Mouse (Mus musculus) cerebellum, adult 18-20 months (tissue): ENCODE measurements around the gene Il1a.

Source experiments
- DNase-seq, 2 experiments: peaks; one replicate each; pipeline ENCODE4 v3.0.0; 2021

The Il1a gene

DNA sequence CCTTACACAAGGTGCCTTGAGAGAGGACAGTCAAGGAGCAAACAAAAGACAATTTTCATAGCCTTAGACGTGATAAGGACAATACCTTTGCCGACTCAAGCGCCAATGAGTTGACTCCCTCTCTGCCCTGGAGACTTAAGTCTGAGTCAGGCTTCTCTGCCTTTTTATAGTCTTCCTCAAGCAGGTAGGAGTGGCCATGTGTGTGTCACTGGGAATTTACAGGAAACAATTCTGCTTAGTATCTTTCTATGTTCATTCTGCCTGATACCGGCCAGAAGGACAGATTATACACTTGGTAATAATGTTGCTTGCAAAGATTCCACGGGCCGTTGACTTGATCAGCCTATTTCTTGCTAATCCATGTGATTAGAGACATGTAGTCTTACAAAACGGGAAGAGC, at the start of gene Il1a:
TSS of gene Il1a (minus strand) at position 137 of the 400 bp plus-strand sequence.
- no peak for DNase-seq

DNA sequence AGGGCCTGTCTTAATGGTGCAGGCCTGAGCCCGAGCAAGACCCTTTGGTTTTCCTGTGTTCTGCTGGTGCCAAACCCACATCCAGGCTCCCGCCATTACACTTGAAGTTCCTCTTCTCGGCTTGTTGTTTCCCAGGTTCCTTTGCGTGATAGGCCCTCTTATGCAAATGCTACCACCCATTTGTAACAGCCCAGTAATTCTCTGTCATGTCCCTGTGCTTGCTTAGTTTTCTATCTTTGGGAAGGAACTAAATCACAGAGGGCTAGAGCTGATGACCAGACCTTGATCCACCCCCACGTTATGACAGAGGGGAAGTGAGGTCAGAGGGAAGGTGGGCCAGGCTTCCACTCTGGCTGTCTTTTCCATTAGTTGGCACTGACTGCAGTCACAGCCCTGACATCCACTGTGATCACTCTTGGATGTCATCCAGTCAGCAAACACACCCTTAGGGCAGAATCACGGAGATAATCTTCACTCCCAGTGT, 28.4 kb upstream of the Il1a start:
- DNase-seq, result no peak

DNA sequence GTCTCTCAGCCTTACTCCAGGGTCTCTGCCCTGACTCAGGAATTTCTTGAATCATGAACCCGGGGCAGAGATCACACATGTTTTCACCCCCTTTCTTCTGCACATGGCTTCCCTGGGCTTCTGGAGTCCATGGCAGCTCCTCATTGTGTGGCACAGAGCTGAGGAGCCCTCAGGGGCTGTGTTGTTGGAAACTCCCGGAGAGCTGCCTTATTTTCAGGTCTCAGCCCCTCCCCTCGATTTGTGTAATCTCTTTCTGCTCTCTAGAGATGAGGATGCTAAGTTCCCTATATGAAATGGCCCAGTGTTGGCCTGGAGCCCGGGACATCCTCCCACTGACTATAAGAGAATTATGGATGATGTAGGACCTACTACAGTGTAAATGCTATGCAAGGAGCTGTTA, 23.7 kb upstream of the Il1a start:
- DNase-seq, result no peak

DNA sequence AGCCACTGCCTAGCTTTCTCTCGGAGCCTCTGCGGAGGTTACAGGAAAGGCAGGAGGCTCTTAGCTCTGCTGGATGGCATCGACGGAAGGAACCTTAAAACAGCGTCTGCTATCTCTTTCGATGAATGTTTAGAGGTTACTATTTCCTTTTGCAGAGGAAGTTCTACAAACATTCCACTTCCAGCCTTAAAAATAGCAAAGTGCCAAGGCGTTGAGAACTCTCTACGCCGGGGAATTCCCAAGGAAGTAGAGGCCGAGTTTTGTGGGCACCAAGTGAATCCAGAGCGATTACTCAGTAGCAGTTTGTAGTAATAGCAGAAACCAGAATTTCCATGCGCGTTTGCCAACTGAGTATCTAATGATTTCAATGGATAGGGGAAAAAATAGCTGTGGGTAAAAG, 20.8 kb upstream of the Il1a start:
- no peak for DNase-seq

DNA sequence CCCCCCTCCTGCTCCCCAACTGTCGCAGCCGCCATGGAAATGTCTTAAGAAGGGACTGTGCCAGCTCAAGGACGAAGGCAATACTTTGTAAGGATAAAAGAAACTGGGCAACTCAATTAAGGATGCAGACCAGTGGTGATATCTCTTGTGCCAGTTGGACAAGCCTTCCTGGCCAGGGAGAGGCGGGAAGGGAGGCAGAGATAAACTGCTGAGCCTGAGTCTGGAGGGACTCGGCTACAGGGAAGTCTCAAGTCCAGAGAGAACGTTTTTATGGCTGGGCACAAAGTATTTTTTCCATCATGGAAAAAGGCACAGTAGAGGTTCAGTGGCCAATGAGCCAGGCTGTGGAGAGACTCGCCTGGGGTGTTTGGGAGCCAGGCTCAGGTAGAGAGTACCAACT, 20.3 kb upstream of the Il1a start:
- DNase-seq, result no peak

DNA sequence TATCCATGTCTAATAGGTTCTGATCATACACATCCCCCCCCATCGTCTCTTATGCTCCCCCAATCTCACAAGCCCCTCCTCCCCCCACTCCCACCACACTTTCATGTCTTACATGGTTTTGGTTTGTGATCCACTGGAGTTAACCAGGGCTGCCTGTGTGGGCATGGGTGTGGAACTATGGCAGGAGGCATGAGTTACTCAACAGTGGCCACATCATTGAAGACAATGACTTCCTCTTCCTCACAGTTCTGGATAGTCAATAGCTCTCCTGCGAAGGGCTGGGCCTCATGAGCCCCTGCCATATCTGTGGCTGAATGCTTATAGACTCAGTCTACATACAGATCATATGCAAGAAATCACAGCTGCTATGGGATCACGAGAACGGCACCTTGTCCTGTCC, 18.5 kb upstream of the Il1a start:
- DNase-seq, result no peak

DNA sequence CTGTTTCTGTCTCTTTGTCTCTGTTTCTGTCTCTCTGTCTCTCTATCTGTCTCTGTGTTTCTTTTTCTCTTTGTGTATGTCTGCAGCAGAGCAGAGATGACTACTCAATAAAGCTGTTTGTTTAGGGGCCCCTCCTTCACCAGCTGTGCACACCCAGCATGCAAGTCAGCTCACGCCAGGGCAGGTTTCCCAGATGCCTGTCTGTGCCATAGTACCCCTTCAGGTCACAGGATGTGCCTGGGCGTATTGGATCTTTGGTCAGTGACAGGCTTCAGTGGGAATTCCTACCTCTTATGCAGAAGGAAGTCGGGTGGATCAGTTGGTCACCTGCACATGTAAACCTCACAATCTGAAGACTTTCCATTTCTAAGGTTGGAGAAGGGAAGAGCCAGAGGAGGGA, 14.4 kb upstream of the Il1a start:
- DNase-seq, result no peak

DNA sequence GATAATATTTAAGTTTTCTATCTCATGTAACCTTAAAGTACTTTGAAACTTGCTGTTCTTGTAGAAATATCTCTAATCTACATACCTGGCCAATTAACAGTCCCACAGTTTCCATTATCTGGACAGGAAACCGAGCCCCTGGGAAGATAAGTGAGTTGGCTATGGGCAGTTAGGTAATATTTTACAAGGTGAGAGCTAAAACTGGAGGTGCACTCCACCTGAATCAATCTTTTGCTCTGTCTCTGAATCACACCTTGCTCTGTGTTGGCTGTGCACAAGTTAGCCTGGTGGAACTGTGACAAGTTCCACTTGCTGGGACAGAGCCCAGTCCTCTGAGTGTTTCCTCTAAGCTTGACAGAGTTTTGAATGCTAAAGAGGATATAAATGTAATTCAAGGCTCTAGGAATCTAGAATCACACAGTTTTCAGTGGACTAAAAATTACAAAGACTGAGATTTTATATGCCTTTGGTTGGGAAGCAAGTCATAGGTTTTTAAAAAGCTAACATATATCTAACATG, 12.4 kb upstream of the Il1a start:
- DNase-seq, result no peak

DNA sequence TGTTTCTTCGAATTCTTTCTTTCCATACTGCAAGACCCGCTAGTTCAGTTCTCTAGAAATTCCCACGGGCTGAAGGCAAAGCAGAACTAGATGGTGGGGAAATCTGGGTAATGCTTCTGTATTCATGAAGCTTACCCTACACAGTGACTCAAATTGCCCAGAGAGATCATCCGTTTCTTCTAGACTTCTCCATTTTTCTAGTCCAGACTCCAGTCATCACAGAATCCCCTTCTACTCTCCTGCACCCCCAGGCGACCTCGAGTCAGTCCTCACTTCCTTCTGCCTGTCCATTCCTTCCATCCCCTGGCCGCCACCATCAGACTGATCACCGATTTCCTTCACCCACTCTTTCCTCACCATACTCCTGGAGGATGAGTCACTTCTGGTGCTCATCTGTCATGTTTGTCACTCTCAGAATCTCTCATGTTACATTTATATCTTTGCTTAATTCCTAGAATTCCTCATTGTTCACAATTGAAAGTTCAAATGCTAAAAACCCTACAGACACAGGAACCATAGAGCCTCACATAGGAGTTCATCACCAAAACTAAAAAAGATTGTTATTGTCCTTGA, 10.3 kb upstream of the Il1a start:
- no peak for DNase-seq

DNA sequence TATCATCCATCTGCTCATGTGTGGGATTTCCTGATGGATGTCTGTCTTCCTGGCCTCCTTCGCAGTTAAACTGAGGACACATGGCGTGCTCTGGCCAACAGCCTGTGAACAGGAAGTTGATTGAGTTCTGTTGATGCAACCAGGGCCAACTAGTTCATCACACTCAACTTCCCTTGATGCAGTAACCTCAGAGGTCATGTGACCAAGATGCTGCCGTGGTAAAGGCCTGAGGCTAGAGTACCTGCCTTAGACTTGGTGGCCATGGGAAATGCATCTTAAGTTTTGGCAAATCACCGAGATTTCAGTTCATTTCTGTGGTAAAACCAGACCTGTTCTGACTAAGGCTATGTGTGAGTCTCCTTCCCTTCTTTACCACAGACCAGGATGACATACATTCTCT, 6.1 kb upstream of the Il1a start:
- no peak for DNase-seq

DNA sequence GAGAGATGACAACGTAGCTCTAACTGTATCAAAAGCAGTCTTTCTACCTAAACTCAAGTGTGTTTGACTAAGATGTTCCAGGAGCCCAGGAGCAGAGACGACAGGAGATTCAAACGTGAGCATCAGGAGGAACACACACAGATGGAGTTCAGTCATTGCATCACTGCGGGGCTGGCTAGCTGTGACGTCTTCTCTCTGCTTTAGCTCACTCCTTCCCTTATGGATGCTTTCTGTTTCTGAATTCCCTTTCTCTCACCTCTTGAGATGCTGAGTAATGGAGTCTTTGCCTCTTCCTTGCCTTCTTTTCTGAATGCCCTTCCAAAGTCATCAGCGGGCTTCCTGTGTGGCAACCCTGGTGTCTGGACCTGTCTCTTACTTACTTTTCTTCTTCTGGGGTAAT, 5.1 kb upstream of the Il1a start:
- no peak for DNase-seq

DNA sequence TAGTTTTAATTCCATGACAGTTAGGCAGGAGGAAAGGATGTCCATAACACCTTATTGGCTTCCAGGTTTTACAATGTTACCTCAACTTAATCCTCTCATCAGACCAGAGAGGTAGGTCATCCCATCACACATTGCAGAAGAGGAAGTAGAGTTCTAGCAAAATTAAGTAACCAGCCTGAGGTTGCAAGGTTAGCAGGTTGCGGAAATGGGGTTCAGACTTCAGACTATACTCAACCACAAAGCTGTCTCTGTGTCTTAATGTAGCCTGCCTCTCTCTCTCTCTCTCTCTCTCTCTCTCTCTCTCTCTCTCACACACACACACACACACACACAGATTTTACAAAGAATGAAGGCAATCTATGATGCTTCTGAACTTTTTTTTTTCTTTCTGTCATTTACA, 4.2 kb upstream of the Il1a start:
- DNase-seq, result no peak

DNA sequence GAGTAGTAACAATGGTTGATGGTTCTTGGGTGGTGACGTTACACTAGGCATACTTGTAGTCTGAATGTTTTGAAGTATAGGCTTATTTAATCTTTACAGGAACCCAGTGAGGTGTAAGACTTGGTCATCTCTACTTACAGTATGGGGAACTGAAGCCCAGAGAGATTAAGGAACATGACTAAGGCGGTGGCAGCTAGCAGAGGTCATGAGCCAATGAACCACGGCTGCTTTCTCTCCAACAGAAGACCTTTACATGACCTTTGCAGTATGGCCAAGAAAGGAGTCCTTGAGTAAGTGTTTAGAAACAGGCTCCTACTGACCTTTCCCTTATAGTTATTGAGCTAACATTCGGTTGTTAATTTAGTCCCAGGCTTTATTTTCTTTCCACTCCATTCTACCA, 3.8 kb downstream of the Il1a start:
- no peak for DNase-seq

DNA sequence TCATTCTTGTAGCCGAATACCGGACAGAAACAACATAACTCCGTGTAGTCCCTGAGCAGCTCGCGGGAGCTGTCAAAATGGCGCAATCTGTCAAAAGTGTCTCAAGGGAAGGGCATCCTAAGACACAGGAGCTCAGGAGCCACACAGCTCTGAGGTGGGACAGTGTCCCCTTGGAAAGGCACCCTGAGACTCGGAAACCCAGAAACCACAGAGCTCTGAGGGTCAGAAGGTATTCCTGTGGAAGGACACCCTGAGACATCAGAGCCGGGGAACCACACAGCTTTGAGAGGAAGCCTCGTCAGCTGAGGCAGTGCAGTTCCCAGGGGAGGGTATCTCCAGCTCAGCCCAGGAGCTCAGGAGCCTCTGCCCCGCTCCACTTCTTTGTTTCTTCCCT, 12.2 kb downstream of the Il1a start:
- peak in 1 of 2 experiments; percentile 42 for DNase-seq

DNA sequence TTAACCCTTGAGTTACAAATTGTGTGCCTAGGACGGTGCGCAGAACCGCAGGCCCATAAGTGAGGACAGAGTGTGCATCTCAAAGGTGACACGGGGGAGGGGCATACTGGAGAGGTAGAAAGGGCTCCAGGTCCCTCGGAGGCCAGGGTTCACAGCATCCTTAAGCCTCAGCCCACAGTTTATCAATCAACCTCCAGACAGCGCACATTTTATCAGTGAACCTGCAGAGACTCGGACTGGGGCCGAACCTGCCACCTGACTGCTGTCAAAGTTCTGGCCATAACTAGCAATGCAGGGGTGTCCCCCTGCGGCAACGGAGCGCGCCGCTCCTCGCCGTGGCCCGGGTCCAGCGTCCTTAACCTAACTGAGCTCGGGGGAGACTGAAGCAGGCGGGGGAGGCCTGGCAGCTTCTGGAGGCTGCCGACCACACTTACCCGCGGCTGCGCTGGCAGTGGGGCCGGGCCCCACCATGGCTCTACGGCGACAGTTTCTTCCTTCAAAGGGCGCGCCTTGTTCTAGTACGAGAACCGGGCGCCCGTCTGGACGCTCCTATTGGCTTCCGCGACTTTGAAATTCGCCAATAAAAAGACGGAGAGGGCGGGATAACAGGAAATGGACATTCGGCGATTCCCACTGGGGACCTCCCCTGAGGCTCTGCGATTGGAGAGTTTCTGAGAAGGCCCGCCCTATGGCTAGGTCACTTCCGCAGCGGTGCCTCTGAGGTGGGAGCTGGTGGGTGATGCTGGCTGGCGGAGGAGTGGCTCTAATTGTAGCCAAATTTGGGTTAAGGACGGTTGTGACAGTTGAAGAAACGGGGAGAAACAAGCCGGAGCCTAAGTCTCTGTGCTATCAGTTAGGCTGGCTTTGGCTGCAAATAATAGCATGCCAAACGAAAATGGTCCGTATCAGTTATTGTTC, 12.8 kb downstream of the Il1a start, which contains the start of gene Ckap2l:
TSS of gene Ckap2l (minus strand) at position 542 of the 918 bp plus-strand sequence.
- peak; percentile 96 to 99 for DNase-seq

DNA sequence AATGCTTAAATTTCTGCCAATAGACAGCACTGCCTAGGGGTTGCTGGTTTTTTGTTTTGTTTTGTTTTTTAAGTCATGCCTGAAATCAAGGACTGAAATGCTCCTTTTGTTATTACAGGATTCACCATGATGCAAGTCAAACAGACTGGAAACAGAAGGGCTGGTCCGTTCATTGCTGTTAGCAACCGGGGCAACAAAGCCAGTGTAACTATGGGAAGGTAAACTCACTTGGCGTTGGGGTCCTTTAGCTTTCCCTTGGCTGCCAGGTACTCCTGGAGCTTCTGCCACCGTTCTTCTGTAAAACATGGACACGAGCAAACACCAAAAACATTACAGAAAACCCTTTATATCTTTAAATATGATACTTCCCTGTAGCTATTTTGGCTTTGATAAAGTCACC, 13.7 kb downstream of the Il1a start:
- no peak for DNase-seq

DNA sequence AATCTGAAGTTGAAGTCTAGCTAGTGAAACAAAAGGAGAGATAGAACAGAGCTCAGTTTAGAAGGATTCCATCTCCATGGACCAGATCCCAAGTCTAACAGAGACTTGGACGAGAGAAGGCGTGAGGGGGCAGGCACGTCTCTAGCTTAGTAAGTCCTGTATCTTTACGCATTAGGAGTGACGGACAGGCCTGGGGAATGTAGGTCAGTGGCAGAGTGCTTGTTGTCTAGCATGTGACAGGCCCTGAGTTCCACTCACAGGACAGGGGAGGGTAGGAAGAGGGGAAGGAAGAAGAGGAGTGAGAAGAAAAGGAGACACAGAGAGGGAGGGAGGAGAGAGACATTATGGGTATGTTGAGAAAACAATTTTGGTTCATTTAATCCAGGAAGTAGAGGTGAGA, 14.7 kb downstream of the Il1a start:
- DNase-seq, result no peak

DNA sequence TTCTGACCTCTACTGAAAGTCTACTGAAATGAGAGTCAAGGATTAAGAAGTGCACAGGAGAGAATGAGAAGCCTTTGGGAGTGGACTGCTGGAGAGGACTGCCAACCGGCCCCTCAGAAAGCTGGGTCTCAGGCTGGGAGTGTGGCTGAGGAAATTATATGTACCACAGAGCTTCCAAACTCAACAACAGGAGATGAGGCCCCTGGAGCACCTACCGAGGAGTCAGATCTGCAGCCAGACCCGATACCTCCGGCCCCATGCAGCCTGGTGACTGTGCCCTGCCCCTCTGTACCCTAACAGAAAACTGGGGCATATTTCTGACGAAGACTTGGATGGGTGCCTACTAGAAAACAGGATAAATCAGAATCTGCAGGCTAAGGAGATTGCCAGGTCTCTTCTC, 35.9 kb downstream of the Il1a start:
- no peak for DNase-seq

DNA sequence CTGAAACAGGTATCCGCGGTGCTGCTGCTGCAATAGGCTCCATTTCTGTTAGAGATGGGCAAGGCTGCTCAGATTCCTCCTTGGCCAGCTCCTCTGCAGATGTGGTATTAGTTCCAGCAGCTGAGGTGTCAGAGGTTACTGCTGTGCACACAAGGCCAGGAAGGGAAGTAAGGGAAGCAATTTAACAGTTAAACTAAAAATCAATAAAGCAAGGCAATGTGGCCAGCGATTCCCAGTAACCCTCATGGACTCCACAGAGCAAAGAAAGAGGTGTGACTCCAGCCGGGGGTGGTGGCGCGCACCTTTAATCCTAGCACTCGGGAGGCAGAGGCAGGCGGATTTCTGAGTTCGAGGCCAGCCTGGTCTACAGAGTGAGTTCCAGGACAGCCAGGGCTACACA, 39.2 kb downstream of the Il1a start:
- no peak for DNase-seq

DNA sequence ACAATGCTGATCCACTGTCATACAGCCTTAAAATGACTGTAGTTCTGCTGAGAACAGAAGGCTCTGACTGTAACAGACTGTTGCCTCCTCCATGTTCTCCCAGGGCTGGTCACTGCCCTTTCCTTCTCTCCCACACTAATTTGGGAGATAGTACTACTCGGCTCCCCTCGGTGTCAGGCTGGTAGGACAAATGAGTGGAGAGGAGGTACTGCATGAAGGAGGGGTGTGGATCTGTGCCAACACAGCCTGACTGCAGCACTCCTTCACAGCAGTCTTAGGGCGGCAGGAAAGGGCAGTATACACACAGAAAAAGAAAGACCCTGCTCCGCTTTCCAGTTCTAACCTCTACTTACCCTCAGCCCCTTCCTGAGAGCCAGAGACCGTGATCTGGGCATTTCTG, 39.8 kb downstream of the Il1a start:
- DNase-seq, result no peak

DNA sequence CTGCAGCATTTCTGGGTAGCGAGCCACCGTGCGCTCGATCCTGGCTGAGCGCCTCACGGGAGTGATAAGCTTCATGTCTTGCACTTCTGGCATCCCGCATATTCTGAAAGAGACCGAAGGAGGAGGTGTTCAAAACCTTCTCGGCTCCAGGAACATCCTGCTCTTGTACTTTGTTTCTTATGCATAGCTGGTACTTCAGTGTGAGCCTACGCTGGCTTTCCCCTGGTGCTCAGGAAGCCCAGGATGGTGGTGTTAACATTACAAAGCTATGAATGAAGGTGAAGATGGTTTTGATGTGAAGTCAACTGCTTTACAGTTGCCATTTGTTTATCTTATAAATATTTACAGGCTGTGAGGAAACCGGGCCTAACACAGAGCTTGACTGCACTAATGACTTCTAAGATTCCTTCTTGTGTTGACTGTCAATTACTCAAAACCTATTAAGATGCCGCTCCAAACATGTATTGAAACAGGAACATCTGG, 40.6 kb downstream of the Il1a start:
- no peak for DNase-seq

DNA sequence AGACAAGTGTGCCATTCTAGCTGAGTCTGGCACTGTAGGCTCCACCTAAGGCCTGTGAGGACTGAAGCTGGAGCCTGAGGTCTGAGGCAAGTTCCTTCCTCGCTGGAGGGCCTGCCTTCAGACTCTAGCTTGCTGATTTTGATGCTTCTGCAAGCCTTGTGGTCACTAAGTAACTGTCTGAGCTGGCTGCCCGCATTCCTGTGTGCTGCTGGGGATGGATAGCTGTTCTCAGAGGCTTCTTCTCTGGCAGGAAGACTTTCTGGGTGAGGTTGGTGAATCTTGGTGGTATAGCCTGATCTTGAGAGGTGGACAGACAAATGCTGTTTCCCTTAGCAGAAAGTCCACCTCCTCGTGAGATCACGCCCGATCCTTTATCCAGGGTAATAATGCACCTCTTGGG, 42.0 kb downstream of the Il1a start:
- no peak for DNase-seq

DNA sequence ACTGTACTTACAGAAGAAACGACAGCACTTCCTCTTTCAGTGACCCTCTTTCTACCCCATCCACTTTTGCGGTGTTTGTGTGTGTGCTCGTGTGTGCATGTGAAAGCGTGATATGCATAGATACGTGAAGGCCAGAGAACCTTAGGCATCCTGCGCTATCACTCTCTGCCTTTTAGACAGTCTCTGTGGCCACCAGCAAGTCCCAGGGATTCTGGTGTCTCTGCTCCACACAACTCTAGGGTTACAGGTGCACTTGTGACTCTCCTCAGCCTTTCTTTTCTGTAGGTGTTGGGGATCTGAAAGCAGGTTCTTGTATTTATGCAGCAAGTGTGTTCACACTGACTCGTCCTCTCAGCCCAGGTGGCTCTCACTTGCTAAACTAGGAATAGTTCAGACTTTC, 44.5 kb downstream of the Il1a start:
- DNase-seq, result no peak

DNA sequence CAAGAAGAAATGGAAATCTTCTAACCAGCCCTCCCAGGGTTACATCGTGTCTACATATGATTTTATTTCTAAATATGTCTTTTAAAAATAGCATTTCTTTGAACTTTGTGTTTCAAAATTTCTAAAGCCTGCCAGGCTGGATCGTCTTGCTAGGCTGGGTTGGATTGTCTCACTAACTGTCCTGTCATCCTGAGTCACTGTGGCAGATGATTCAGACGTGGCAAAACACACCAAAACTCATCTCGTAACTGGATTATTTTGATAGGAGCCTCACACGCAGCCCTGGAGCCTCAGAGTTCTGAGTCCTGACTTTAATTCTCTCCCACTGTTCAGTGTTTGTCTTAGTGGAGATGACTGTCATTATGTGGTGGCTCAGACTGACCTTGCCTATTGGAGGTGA, 46.7 kb downstream of the Il1a start:
- no peak for DNase-seq
